Mouse (Mus musculus) heart, adult 11 months (tissue): ENCODE measurements at regions not wholly inside any gene's neighbourhood (a gene's known extent, or its start where the extent isn't known, plus 50 kb on each side); places are given as distances from the start of the nearest gene placed in this dataset.

Experiments used
- DNase-seq: peaks from one replicate; pipeline ENCODE4 v3.0.0; 2022

- peak; percentile 95 for DNase-seq
These were observed 82.8 kb upstream of the Galnt15 start for GRCm38 (mm10) chr14:31946032-31946431.

- DNase-seq, result no peak
These were observed 81.5 kb upstream of the Galnt15 start for GRCm38 (mm10) chr14:31947246-31947645.

- no peak for DNase-seq
These were observed 76.9 kb upstream of the Galnt15 start for GRCm38 (mm10) chr14:31951894-31952293.

GRCm38 (mm10) chr14:31953783-31954182, 75.0 kb upstream of the Galnt15 start:
- no peak for DNase-seq

- peak; percentile 96 for DNase-seq
These were observed 73.8 kb upstream of the Galnt15 start for GRCm38 (mm10) chr14:31954945-31955344.

- DNase-seq, result peak; percentile 99
These were observed 71.6 kb upstream of the Galnt15 start for GRCm38 (mm10) chr14:31957211-31957638.

GRCm38 (mm10) chr14:31960201-31960854, 68.5 kb upstream of the Galnt15 start:
- peak; percentile 98 for DNase-seq

- peak; percentile 98 for DNase-seq
These were observed 67.3 kb upstream of the Galnt15 start for GRCm38 (mm10) chr14:31961442-31961841.

- DNase-seq, result peak; percentile 99
These were observed 65.5 kb upstream of the Galnt15 start for GRCm38 (mm10) chr14:31963131-31963911.

- peak; percentile 92 for DNase-seq
These were observed 64.7 kb upstream of the Galnt15 start for GRCm38 (mm10) chr14:31964076-31964475.

GRCm38 (mm10) chr14:31964831-31965230, 64.0 kb upstream of the Galnt15 start:
- peak; percentile 80 for DNase-seq

- no peak for DNase-seq
These were observed 59.3 kb upstream of the Galnt15 start for GRCm38 (mm10) chr14:31969531-31969930.

- DNase-seq, result no peak
These were observed 58.5 kb upstream of the Galnt15 start for GRCm38 (mm10) chr14:31970245-31970830.

GRCm38 (mm10) chr14:31970851-31971250, 57.9 kb upstream of the Galnt15 start:
- DNase-seq, result no peak

- DNase-seq, result no peak
These were observed 55.1 kb upstream of the Galnt15 start for GRCm38 (mm10) chr14:31973702-31974101.

GRCm38 (mm10) chr14:31978196-31978595, 50.6 kb upstream of the Galnt15 start:
- peak; percentile 93 for DNase-seq

GRCm38 (mm10) chr14:31978690-31979089, 50.1 kb upstream of the Galnt15 start:
- DNase-seq, result peak; percentile 88
